Mouse (Mus musculus): ENCODE results near the gene Arap1. TPM values are rescaled to one million over a fixed set of nuclear protein-coding genes. Genes with fewer than 3 reads are reported as not detected.

Gene Arap1
- polyA plus RNA-seq, 1 experiment from 2014 or later: 33.9 TPM

- Histone ChIP-seq H3K4me3 (ENCODE audit: low read depth, low read length) (peak overlapping the region; percentile 76), H3K36me3 (ENCODE audit: control insufficient read depth, insufficient read depth, low read length) (no peaks in the 10 kb centered on the region), H3K9me3 (ENCODE audit: control insufficient read depth, low read length) (no peaks in the 10 kb centered on the region), H3K4me2 (peak overlapping the region; percentile 99), H3K27ac (ENCODE audit: low read depth, low read length) (peak overlapping the region; percentile 80), H3K9ac (ENCODE audit: low read depth, low read length) (peak overlapping the region; percentile 82), H3K4me1 (replicated peaks; ENCODE audit: control insufficient read depth, insufficient read depth, low read length) (peaks cover 77% of the 10 kb centered on the region), H3K27me3 (replicated peaks; ENCODE audit: control insufficient read depth, insufficient read depth, low read length) (no peaks in the 10 kb centered on the region)
- 5% methylated on average over 36 of the region's 37 CpGs for WGBS
- DNase-seq (ENCODE audit: low spot score) (peak; percentile 73), ATAC-seq (replicated peaks; ENCODE audit: low FRiP score) (peak; percentile 42)
Measured at GRCm38 (mm10) chr7:101320399-101321217, 27.3 kb upstream of the Arap1 start.

- peak overlapping the region; percentile 82 for H3K9ac ChIP-seq (ENCODE audit: low read depth, low read length)
- 1% methylated on average over 61 of the region's 61 CpGs for WGBS
- no peaks in the 10 kb centered on the region for H3K9me3 ChIP-seq (ENCODE audit: control insufficient read depth, low read length)
- DNase-seq (ENCODE audit: low spot score) (peak; percentile 63), ATAC-seq (replicated peaks; ENCODE audit: low FRiP score) (peak; percentile 24)
- H3K27me3 ChIP-seq (replicated peaks; ENCODE audit: control insufficient read depth, insufficient read depth, low read length): no peaks in the 10 kb centered on the region
- H3K4me1 ChIP-seq (replicated peaks; ENCODE audit: control insufficient read depth, insufficient read depth, low read length): peaks cover 74% of the 10 kb centered on the region
- H3K4me3 ChIP-seq (ENCODE audit: low read depth, low read length): peak overlapping the region; percentile 76
- H3K4me2 ChIP-seq: peak overlapping the region; percentile 99
- H3K27ac ChIP-seq (ENCODE audit: low read depth, low read length): peak overlapping the region; percentile 80
- H3K36me3 ChIP-seq (ENCODE audit: control insufficient read depth, insufficient read depth, low read length): no peaks in the 10 kb centered on the region
Measured at GRCm38 (mm10) chr7:101321218-101321827, 26.5 kb upstream of the Arap1 start.

- no peaks in the 10 kb centered on the region for H3K27me3 ChIP-seq (replicated peaks; ENCODE audit: control insufficient read depth, insufficient read depth, low read length)
- 47% methylated on average over 4 of the region's 4 CpGs for WGBS
- H3K4me1 ChIP-seq (replicated peaks; ENCODE audit: control insufficient read depth, insufficient read depth, low read length): peaks cover 58% of the 10 kb centered on the region
- H3K4me3 ChIP-seq (ENCODE audit: low read depth, low read length): peak overlapping the region; percentile 76
- peak overlapping the region; percentile 4; the same call in 1 of the 2 replicates for H3K9ac ChIP-seq (ENCODE audit: low read depth, low read length)
- H3K4me2 ChIP-seq: peak overlapping the region; percentile 99
- peak; percentile 45 for ATAC-seq (replicated peaks; ENCODE audit: low FRiP score)
- no peaks in the 10 kb centered on the region for H3K9me3 ChIP-seq (ENCODE audit: control insufficient read depth, low read length)
- no peaks in the 10 kb centered on the region for H3K36me3 ChIP-seq (ENCODE audit: control insufficient read depth, insufficient read depth, low read length)
- DNase-seq (ENCODE audit: low spot score): no peak
- peak overlapping the region; percentile 74; the same call in 1 of the 2 replicates for H3K27ac ChIP-seq (ENCODE audit: low read depth, low read length)
Measured at GRCm38 (mm10) chr7:101323141-101323594, 24.7 kb upstream of the Arap1 start.

GRCm38 (mm10) chr7:101324142-101324962 is 23.5 kb upstream of the Arap1 start:
- 52% methylated on average over 6 of the region's 6 CpGs for WGBS
- peak overlapping the region; percentile 47 for H3K4me2 ChIP-seq
- H3K27ac ChIP-seq (ENCODE audit: low read depth, low read length): peak overlapping the region; percentile 74
- H3K27me3 ChIP-seq (replicated peaks; ENCODE audit: control insufficient read depth, insufficient read depth, low read length): no peaks in the 10 kb centered on the region
- H3K4me1 ChIP-seq (replicated peaks; ENCODE audit: control insufficient read depth, insufficient read depth, low read length): peaks cover 52% of the 10 kb centered on the region
- DNase-seq (ENCODE audit: low spot score) (no peak), ATAC-seq (replicated peaks; ENCODE audit: low FRiP score) (no peak)
- H3K4me3 ChIP-seq (ENCODE audit: low read depth, low read length): no peak overlapping the region
- no peaks in the 10 kb centered on the region for H3K9me3 ChIP-seq (ENCODE audit: control insufficient read depth, low read length)
- no peaks in the 10 kb centered on the region for H3K36me3 ChIP-seq (ENCODE audit: control insufficient read depth, insufficient read depth, low read length)
- no peak overlapping the region for H3K9ac ChIP-seq (ENCODE audit: low read depth, low read length)

GRCm38 (mm10) chr7:101326006-101326405 is 21.9 kb upstream of the Arap1 start:
- no peaks in the 10 kb centered on the region for H3K27me3 ChIP-seq (replicated peaks; ENCODE audit: control insufficient read depth, insufficient read depth, low read length)
- no peak overlapping the region for H3K4me3 ChIP-seq (ENCODE audit: low read depth, low read length)
- H3K4me1 ChIP-seq (replicated peaks; ENCODE audit: control insufficient read depth, insufficient read depth, low read length): peaks cover 37% of the 10 kb centered on the region
- no peaks in the 10 kb centered on the region for H3K9me3 ChIP-seq (ENCODE audit: control insufficient read depth, low read length)
- WGBS: 81% methylated on average over 5 of the region's 5 CpGs
- no peak overlapping the region for H3K27ac ChIP-seq (ENCODE audit: low read depth, low read length)
- DNase-seq (ENCODE audit: low spot score): no peak
- no peak overlapping the region for H3K9ac ChIP-seq (ENCODE audit: low read depth, low read length)
- H3K4me2 ChIP-seq: no peak overlapping the region; the same call in 1 of the 2 replicates
- no peak for ATAC-seq (replicated peaks; ENCODE audit: low FRiP score)
- H3K36me3 ChIP-seq (ENCODE audit: control insufficient read depth, insufficient read depth, low read length): no peaks in the 10 kb centered on the region

- Histone ChIP-seq H3K4me1 (replicated peaks; ENCODE audit: control insufficient read depth, insufficient read depth, low read length) (peaks cover 32% of the 10 kb centered on the region), H3K36me3 (ENCODE audit: control insufficient read depth, insufficient read depth, low read length) (no peaks in the 10 kb centered on the region), H3K4me2 (no peak overlapping the region), H3K9ac (ENCODE audit: low read depth, low read length) (no peak overlapping the region), H3K9me3 (ENCODE audit: control insufficient read depth, low read length) (no peaks in the 10 kb centered on the region), H3K27ac (ENCODE audit: low read depth, low read length) (no peak overlapping the region), H3K27me3 (replicated peaks; ENCODE audit: control insufficient read depth, insufficient read depth, low read length) (no peaks in the 10 kb centered on the region), H3K4me3 (ENCODE audit: low read depth, low read length) (no peak overlapping the region)
- WGBS: 62% methylated on average over 5 of the region's 5 CpGs
- no peak for ATAC-seq (replicated peaks; ENCODE audit: low FRiP score)
- DNase-seq (ENCODE audit: low spot score): no peak
Measured at GRCm38 (mm10) chr7:101327263-101327662, 20.6 kb upstream of the Arap1 start.

GRCm38 (mm10) chr7:101327786-101328185 is 20.1 kb upstream of the Arap1 start:
- Histone ChIP-seq H3K4me3 (ENCODE audit: low read depth, low read length) (no peak overlapping the region), H3K4me1 (replicated peaks; ENCODE audit: control insufficient read depth, insufficient read depth, low read length) (peaks cover 27% of the 10 kb centered on the region), H3K36me3 (ENCODE audit: control insufficient read depth, insufficient read depth, low read length) (no peaks in the 10 kb centered on the region), H3K9ac (ENCODE audit: low read depth, low read length) (no peak overlapping the region), H3K27me3 (replicated peaks; ENCODE audit: control insufficient read depth, insufficient read depth, low read length) (no peaks in the 10 kb centered on the region), H3K9me3 (ENCODE audit: control insufficient read depth, low read length) (no peaks in the 10 kb centered on the region), H3K27ac (ENCODE audit: low read depth, low read length) (no peak overlapping the region), H3K4me2 (no peak overlapping the region)
- no peak for DNase-seq (ENCODE audit: low spot score)
- 88% methylated on average over 2 of the region's 2 CpGs for WGBS
- ATAC-seq (replicated peaks; ENCODE audit: low FRiP score): no peak

- H3K9ac ChIP-seq (ENCODE audit: low read depth, low read length): no peak overlapping the region
Measured at GRCm38 (mm10) chr7:101328621-101329158, 19.2 kb upstream of the Arap1 start.

More at GRCm38 (mm10) chr7:101328621-101329158, 19.2 kb upstream of the Arap1 start:
- peaks cover 19% of the 10 kb centered on the region for H3K4me1 ChIP-seq (replicated peaks; ENCODE audit: control insufficient read depth, insufficient read depth, low read length)
- no peak overlapping the region for H3K27ac ChIP-seq (ENCODE audit: low read depth, low read length)
- no peak overlapping the region for H3K4me2 ChIP-seq
- H3K27me3 ChIP-seq (replicated peaks; ENCODE audit: control insufficient read depth, insufficient read depth, low read length): no peaks in the 10 kb centered on the region
- H3K36me3 ChIP-seq (ENCODE audit: control insufficient read depth, insufficient read depth, low read length): no peaks in the 10 kb centered on the region
- 70% methylated on average over 4 of the region's 4 CpGs for WGBS
- no peaks in the 10 kb centered on the region for H3K9me3 ChIP-seq (ENCODE audit: control insufficient read depth, low read length)
- ATAC-seq (replicated peaks; ENCODE audit: low FRiP score) (no peak), DNase-seq (ENCODE audit: low spot score) (no peak)
- no peak overlapping the region for H3K4me3 ChIP-seq (ENCODE audit: low read depth, low read length)
